Mouse (Mus musculus) forebrain, embryonic 14.5 days (tissue): Measurements from ENCODE around the gene Carmil1. TPM values are rescaled to one million over a fixed set of nuclear protein-coding genes. Genes with fewer than 3 reads are reported as not detected.

Experiments used
- ATAC-seq: fragments of 200-750 bp; cut with Nextera tagmentation; 2 replicates; pipeline ENCODE4 v1.8.0; 2017; ENCODE audit warnings: mild to moderate bottlenecking, moderate library complexity
- DNase-seq: peaks from one replicate; pipeline ENCODE4 v3.0.0-alpha.2; 2015; ENCODE audit warnings: low spot score
- H3K27ac ChIP-seq: fragments of 300-500 bp; sonication (generic); 2 replicates; pipeline ENCODE4 v1.5.1; 2014; ENCODE audit warnings: low read depth, mild to moderate bottlenecking, control low read depth, low read length, moderate library complexity
- H3K27me3 ChIP-seq: fragments of 300-500 bp; sonication (generic); replicated peaks from 2 replicates; pipeline ENCODE4 v1.6.1; 2014; ENCODE audit warnings: low read length, control low read depth, mixed read lengths; ENCODE audit not compliant: control insufficient read depth, insufficient read depth
- H3K36me3 ChIP-seq: fragments of 300-500 bp; sonication (generic); 2 replicates; pipeline ENCODE4 v1.6.1; 2014; ENCODE audit warnings: low read length, control low read depth; ENCODE audit not compliant: control insufficient read depth, insufficient read depth
- H3K4me1 ChIP-seq: fragments of 300-500 bp; sonication (generic); 2 replicates; pipeline ENCODE4 v1.6.1; 2014; ENCODE audit warnings: antibody characterized with exemption, low read length, control low read depth; ENCODE audit not compliant: control insufficient read depth, insufficient read depth
- H3K4me2 ChIP-seq: fragments of 300-500 bp; sonication (generic); 2 replicates; pipeline ENCODE4 v1.6.1; 2014; ENCODE audit warnings: mild to moderate bottlenecking, control low read depth, low read length
- H3K4me3 ChIP-seq: fragments of 300-500 bp; sonication (generic); 2 replicates; pipeline ENCODE4 v1.5.1; 2014; ENCODE audit warnings: low read depth, low read length, control low read depth
- H3K9ac ChIP-seq: fragments of 300-500 bp; sonication (generic); 2 replicates; pipeline ENCODE4 v1.6.1; 2014; ENCODE audit warnings: mild to moderate bottlenecking, low read length, control low read depth, moderate library complexity
- H3K9me3 ChIP-seq: fragments of 300-500 bp; sonication (generic); replicated peaks from 2 replicates; pipeline ENCODE4 v1.6.1; 2016; ENCODE audit warnings: low read length, control low read depth, mixed read lengths; ENCODE audit not compliant: control insufficient read depth
- WGBS: fragments of 180-500 bp; shearing (Covaris S2); extraction: QIAGEN DNeasy Blood & Tissue Kit; methylation state at CpG from one replicate; pipeline ENCODE4 v1.1.7; 2014; 5-methylcytosine and 5-hydroxymethylcytosine counted together
- polyA plus RNA-seq: library from polyadenylated mRNA; unstranded; fragments of >200 nt; fragmentation: Nextera tagmentation; extraction: Ambion mirVana; gene quantifications from 2 replicates; pipeline ENCODE4 v1.2.1, GENCODE M21; 2014

Carmil1 gene
- polyA plus RNA-seq, 1 experiment from 2014 or later = 14.5 TPM

- Histone ChIP-seq H3K4me1 (0 out of 2 replicates have a peak, but pooled peaks cover 2% of the 10 kb centered on the region), H3K4me3 (no peak overlapping the region), H3K27me3 (no peaks in the 10 kb centered on the region), H3K4me2 (no peak overlapping the region), H3K9ac (no peak overlapping the region), H3K36me3 (no peaks in the 10 kb centered on the region), H3K27ac (no peak overlapping the region), H3K9me3 (no peaks in the 10 kb centered on the region)
- no peak for DNase-seq
- WGBS = 43% methylated on average over 6 of the region's 6 CpGs
- ATAC-seq = no peak
Observed at GRCm38 (mm10) chr13:24155190-24155589, 125.4 kb downstream of the Carmil1 start.

DNA sequence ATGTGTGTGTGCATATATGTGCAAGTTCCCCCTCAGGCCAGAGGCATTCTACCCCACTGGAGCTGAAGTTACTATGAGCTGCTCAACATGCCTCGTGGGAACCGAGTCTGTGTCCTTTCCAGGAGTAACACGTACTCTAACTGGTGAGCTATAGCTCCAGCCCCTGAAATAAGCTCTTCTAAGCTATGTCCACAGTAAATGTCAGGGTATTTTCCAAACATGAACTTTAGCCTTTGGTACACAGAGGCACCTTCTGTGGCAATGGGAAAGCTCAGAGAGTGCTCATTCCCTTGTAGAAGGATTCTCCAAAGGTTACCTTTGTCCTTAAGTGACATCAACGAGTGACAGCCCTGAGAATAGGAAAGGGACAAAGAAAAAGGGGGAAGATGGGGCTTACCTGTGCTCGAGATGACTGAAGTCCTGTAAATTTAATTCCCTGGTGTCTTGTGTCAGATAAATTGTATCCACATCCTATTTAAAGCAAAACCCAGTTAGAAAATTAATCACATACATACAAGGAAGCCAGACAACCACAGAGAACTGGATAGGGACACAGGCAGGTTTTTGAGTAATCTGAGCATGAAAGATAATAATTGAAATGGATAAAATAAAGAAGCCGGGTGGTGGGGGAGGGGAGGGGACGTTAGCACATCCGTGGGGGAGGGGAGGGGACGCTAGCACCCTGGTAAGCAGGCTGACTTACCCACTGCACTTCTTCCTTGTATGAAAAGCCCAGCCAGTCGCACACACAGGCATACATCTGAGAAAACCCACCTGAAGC is 126.1 kb downstream of the Carmil1 start:
- DNase-seq = no peak

GRCm38 (mm10) chr13:24152610-24153009 is 128.0 kb downstream of the Carmil1 start:
- 0 out of 2 replicates have a peak, but pooled peaks cover 2% of the 10 kb centered on the region for H3K4me1 ChIP-seq
- no peak overlapping the region for H3K4me3 ChIP-seq
- ATAC-seq = no peak
- H3K4me2 ChIP-seq = no peak overlapping the region
- H3K9me3 ChIP-seq = no peaks in the 10 kb centered on the region
- no peak for DNase-seq
- no peaks in the 10 kb centered on the region for H3K36me3 ChIP-seq
- no peaks in the 10 kb centered on the region for H3K27me3 ChIP-seq
- no peak overlapping the region for H3K9ac ChIP-seq
- no peak overlapping the region for H3K27ac ChIP-seq
- 64% methylated on average over 7 of the region's 7 CpGs for WGBS

More for the DNA sequence above, 126.1 kb downstream of the Carmil1 start:
- no peak overlapping the region for H3K27ac ChIP-seq
- no peak for ATAC-seq
- no peaks in the 10 kb centered on the region for H3K27me3 ChIP-seq
- no peaks in the 10 kb centered on the region for H3K36me3 ChIP-seq
- no peak overlapping the region for H3K9ac ChIP-seq
- H3K9me3 ChIP-seq = no peaks in the 10 kb centered on the region
- H3K4me1 ChIP-seq = 0 out of 2 replicates have a peak, but pooled peaks cover 2% of the 10 kb centered on the region
- H3K4me2 ChIP-seq = no peak overlapping the region
- 55% methylated on average over 10 of the region's 10 CpGs for WGBS
- no peak overlapping the region for H3K4me3 ChIP-seq

GRCm38 (mm10) chr13:24151335-24151734 is 129.3 kb downstream of the Carmil1 start:
- H3K4me3 ChIP-seq = no peak overlapping the region
- 18% methylated on average over 6 of the region's 6 CpGs for WGBS
- H3K9ac ChIP-seq = no peak overlapping the region
- ATAC-seq (peak; percentile 42; the same call in 1 of the 2 replicates), DNase-seq (no peak)
- 0 out of 2 replicates have a peak, but pooled peaks cover 2% of the 10 kb centered on the region for H3K4me1 ChIP-seq
- no peaks in the 10 kb centered on the region for H3K9me3 ChIP-seq
- H3K27me3 ChIP-seq = no peaks in the 10 kb centered on the region
- H3K36me3 ChIP-seq = no peaks in the 10 kb centered on the region
- H3K27ac ChIP-seq = no peak overlapping the region
- no peak overlapping the region for H3K4me2 ChIP-seq

DNA sequence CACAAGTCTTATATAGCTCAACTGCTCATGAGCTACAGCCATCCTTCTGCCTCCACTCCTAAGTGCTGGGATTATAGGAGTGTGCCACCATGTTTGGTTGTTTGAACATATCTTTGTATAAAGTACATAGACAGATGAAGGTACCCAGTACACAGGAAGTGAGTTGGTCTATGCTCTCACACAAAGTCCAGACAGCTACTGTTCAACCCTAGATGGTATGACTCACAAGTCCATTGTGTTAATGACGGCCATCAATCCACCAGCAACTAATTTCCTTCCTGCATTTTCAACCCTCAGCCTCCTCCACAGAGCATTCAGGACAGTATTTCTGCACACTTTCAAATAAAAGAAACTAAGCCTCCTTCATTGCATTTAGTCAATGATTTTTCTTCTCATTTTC is 132.0 kb downstream of the Carmil1 start:
- Histone ChIP-seq H3K9ac (no peak overlapping the region), H3K36me3 (no peaks in the 10 kb centered on the region), H3K9me3 (no peaks in the 10 kb centered on the region), H3K4me3 (no peak overlapping the region), H3K27me3 (no peaks in the 10 kb centered on the region), H3K4me2 (no peak overlapping the region), H3K4me1 (0 out of 2 replicates have a peak, but pooled peaks cover 2% of the 10 kb centered on the region), H3K27ac (no peak overlapping the region)
- ATAC-seq (no peak), DNase-seq (no peak)
- 76% methylated on average over 1 of the region's 1 CpGs for WGBS

- Histone ChIP-seq H3K9ac (no peak overlapping the region), H3K9me3 (no peaks in the 10 kb centered on the region), H3K27ac (no peak overlapping the region), H3K36me3 (no peaks in the 10 kb centered on the region), H3K4me1 (no peaks in the 10 kb centered on the region), H3K4me3 (no peak overlapping the region), H3K27me3 (no peaks in the 10 kb centered on the region), H3K4me2 (no peak overlapping the region)
- no peak for ATAC-seq
- WGBS = 49% methylated on average over 3 of the region's 3 CpGs
- no peak for DNase-seq
Observed at GRCm38 (mm10) chr13:24147006-24147405, 133.6 kb downstream of the Carmil1 start.

DNA sequence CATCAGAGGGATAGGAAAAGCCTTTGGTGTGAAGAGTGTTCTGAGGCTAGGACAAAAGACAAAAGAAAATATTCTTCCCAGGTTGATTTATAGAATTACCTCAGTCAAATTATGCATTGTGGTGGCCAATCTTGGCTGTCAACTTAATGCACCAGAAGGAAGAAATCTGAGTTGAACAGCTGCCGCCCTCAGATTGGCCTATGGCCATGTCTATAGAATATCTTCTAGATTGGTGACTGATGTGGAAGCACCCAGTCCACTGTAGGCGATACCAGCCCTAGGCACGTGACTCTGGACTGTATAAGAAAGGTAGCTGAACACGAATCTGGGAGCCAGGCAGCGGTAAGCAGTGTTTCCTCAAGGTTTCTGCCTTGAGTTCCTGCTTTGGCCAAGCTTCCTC is 134.1 kb downstream of the Carmil1 start:
- 91% methylated on average over 5 of the region's 5 CpGs for WGBS
- ATAC-seq = no peak
- Histone ChIP-seq H3K9me3 (no peaks in the 10 kb centered on the region), H3K4me1 (no peaks in the 10 kb centered on the region), H3K27ac (no peak overlapping the region), H3K9ac (no peak overlapping the region), H3K36me3 (no peaks in the 10 kb centered on the region), H3K4me3 (no peak overlapping the region), H3K4me2 (no peak overlapping the region), H3K27me3 (no peaks in the 10 kb centered on the region)
- no peak for DNase-seq

DNA sequence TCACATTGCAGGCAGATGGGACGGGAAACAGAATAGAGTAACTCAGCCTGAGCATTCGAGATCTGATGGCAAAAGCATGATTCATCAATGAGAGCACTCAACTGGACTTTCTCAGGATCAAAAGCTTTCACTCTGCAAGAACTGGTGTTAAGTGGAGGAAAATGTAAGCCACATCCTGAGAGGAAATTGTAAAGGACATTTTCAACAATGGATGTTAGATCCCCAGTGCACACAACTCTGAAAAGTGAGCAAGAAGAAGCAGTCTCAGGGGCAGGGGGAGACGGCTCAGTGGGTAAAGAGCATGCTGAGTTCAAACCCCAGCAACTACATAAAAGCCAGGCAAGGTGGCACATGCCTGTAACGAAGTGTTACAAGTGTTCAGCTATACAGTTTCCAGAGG is 135.7 kb downstream of the Carmil1 start:
- ATAC-seq (peak; percentile 29; the same call in 1 of the 2 replicates), DNase-seq (peak; percentile 22)
- H3K36me3 ChIP-seq = no peaks in the 10 kb centered on the region
- no peak overlapping the region for H3K4me3 ChIP-seq
- no peaks in the 10 kb centered on the region for H3K9me3 ChIP-seq
- H3K27ac ChIP-seq = no peak overlapping the region
- 55% methylated on average over 4 of the region's 4 CpGs for WGBS
- no peaks in the 10 kb centered on the region for H3K27me3 ChIP-seq
- no peak overlapping the region for H3K9ac ChIP-seq
- no peaks in the 10 kb centered on the region for H3K4me1 ChIP-seq
- H3K4me2 ChIP-seq = no peak overlapping the region

DNA sequence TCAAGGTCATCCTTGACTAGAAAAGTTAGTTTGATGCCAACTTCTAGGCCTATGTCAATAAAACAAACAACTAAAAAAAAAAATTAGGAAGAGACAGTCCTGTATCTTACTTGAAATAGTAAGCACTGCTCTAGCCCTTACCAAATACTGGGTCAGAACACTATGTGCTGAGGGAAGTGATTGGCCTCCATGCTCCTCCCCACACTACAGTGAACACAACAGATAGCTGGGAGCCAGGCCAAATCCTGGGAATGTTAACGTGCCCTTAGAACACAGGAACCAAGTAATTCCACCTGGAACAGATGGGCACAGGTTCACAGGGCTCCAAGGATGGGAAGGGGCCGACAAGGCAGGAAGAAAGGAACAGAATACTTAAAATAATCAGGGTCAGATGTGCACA is 136.5 kb downstream of the Carmil1 start:
- Histone ChIP-seq H3K4me3 (no peak overlapping the region), H3K27ac (no peak overlapping the region), H3K4me1 (no peaks in the 10 kb centered on the region), H3K4me2 (no peak overlapping the region), H3K36me3 (no peaks in the 10 kb centered on the region), H3K9ac (no peak overlapping the region), H3K9me3 (no peaks in the 10 kb centered on the region), H3K27me3 (no peaks in the 10 kb centered on the region)
- 28% methylated on average over 2 of the region's 2 CpGs for WGBS
- DNase-seq (no peak), ATAC-seq (no peak)
